Mouse (Mus musculus) hindbrain, postnatal 0 days (tissue): ENCODE results near the gene Eif4a3. TPM values are rescaled to one million over a fixed set of nuclear protein-coding genes. Genes with fewer than 3 reads are reported as not detected.
A peak's percentile ranks its signal among the peaks of the same experiment; 100 is the strongest.
"Not testable (repeated sequence)": the region's sequence is repeated elsewhere in the genome, so short reads cannot be mapped to it uniquely, and the experiment has no call there.

ENCODE experiments used
- ATAC-seq: fragments of 200-750 bp; cut with Nextera tagmentation; 2 replicates; pipeline ENCODE4 v1.8.0; 2017; ENCODE audit warnings: mild to moderate bottlenecking, moderate TSS enrichment, moderate library complexity
- DNase-seq: peaks from one replicate; pipeline ENCODE4 v3.0.0-alpha.2; 2015; ENCODE audit warnings: low spot score
- H3K27ac ChIP-seq: fragments of 300-500 bp; sonication (generic); 2 replicates; pipeline ENCODE4 v1.5.1; 2014; ENCODE audit warnings: mild to moderate bottlenecking
- H3K27me3 ChIP-seq: fragments of 300-500 bp; sonication (generic); 2 replicates; pipeline ENCODE4 v1.6.1; 2014; ENCODE audit warnings: low read length, mixed read lengths; ENCODE audit not compliant: insufficient read depth
- H3K36me3 ChIP-seq: fragments of 300-500 bp; sonication (generic); 2 replicates; pipeline ENCODE4 v1.6.1; 2014; ENCODE audit warnings: low read length, mixed read lengths; ENCODE audit not compliant: insufficient read depth
- H3K4me1 ChIP-seq: fragments of 300-500 bp; sonication (generic); 2 replicates; pipeline ENCODE4 v1.6.1; 2014; ENCODE audit warnings: antibody characterized with exemption, low read length, mixed read lengths; ENCODE audit not compliant: insufficient read depth
- H3K4me2 ChIP-seq: fragments of 300-500 bp; sonication (generic); 2 replicates; pipeline ENCODE4 v1.6.1; 2014; ENCODE audit warnings: low read depth, mild to moderate bottlenecking, low read length, moderate library complexity, mixed read lengths
- H3K4me3 ChIP-seq: fragments of 300-500 bp; sonication (generic); 2 replicates; pipeline ENCODE4 v1.5.1; 2014; ENCODE audit warnings: low read length
- H3K9ac ChIP-seq: fragments of 300-500 bp; sonication (generic); replicated peaks from 2 replicates; pipeline ENCODE4 v1.6.1; 2014; ENCODE audit warnings: mild to moderate bottlenecking, low read length, moderate library complexity, mixed read lengths
- H3K9me3 ChIP-seq: fragments of 300-500 bp; sonication (generic); 2 replicates; pipeline ENCODE4 v1.6.1; 2016; ENCODE audit warnings: low read length, mixed read lengths
- CTCF ChIP-seq: IDR thresholded peaks from 2 replicates; pipeline ENCODE4 v1.5.1; 2016; ENCODE audit warnings: antibody characterized with exemption, control low read depth, low read depth
- WGBS: fragments of 180-500 bp; shearing (Covaris S2); extraction: QIAGEN DNeasy Blood & Tissue Kit; methylation state at CpG from one replicate; pipeline ENCODE4 v1.1.7; 2014; 5-methylcytosine and 5-hydroxymethylcytosine counted together
- polyA plus RNA-seq: library from polyadenylated mRNA; unstranded; fragments of >200 nt; fragmentation: Nextera tagmentation; extraction: Ambion mirVana; gene quantifications from 2 replicates; pipeline ENCODE4 v1.2.1, GENCODE M21; 2015
- total RNA-seq: library from RNA; depleted of rRNA; stranded (reverse); fragments of >200 nt; gene quantifications from 2 replicates; pipeline ENCODE4 v1.2.3, GENCODE M21; 2014; rRNA removed

The Eif4a3 gene
- total and polyA plus RNA-seq, 2 experiments from 2014 or later, result 144 to 258 TPM

GRCm38 (mm10) chr11:119250998-119251397 is 48.9 kb downstream of the Eif4a3 start:
- no peaks in the 10 kb centered on the region for H3K27me3 ChIP-seq
- no peak overlapping the region for H3K9ac ChIP-seq
- no peaks in the 10 kb centered on the region for H3K9me3 ChIP-seq
- no peaks in the 10 kb centered on the region for H3K4me1 ChIP-seq
- H3K4me2 ChIP-seq, result no peak overlapping the region
- H3K4me3 ChIP-seq, result no peak overlapping the region
- TF ChIP-seq CTCF, result no peak
- no peaks in the 10 kb centered on the region for H3K36me3 ChIP-seq
- DNase-seq (no peak), ATAC-seq (no peak)
- no peak overlapping the region for H3K27ac ChIP-seq
- 68% methylated on average over 17 of the region's 17 CpGs for WGBS

DNA sequence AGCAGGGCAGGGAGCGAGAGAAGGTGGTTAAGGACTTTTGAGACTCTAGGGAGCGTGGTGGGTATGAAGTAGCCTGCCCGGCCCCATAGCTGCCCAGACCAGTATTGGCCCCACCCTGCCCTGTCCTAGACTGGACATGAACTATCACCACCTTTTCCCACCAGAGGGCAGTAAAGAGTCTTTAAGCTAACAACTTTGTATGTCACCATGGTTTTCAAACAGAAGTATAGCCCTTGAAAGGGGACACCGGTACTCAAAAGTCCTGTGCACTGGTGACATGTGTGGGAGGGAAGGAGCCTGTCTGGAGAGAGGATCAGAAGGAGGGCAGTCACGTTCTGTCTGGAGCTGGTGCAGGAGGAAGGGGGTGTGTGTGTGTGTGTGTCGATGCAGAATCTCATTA is 50.9 kb downstream of the Eif4a3 start:
- Histone ChIP-seq H3K4me1 (no peaks in the 10 kb centered on the region), H3K27ac (no peak overlapping the region), H3K27me3 (no peaks in the 10 kb centered on the region), H3K4me3 (no peak overlapping the region), H3K9ac (no peak overlapping the region), H3K4me2 (no peak overlapping the region), H3K9me3 (no peaks in the 10 kb centered on the region), H3K36me3 (no peaks in the 10 kb centered on the region)
- WGBS, result 40% methylated on average over 6 of the region's 6 CpGs
- ATAC-seq (peak; percentile 60), DNase-seq (peak; percentile 90)
- TF ChIP-seq CTCF, result peak; percentile 71

GRCm38 (mm10) chr11:119245543-119245942 is 54.3 kb downstream of the Eif4a3 start:
- not testable (repeated sequence) for H3K9ac ChIP-seq, H3K27ac ChIP-seq, H3K9me3 ChIP-seq, H3K4me1 ChIP-seq, H3K36me3 ChIP-seq, H3K4me3 ChIP-seq, ATAC-seq, H3K27me3 ChIP-seq, H3K4me2 ChIP-seq, DNase-seq
- 91% methylated on average over 6 of the region's 6 CpGs for WGBS

GRCm38 (mm10) chr11:119239480-119239879 is 60.4 kb downstream of the Eif4a3 start:
- H3K9ac ChIP-seq, result no peak overlapping the region
- TF ChIP-seq CTCF, result no peak
- H3K27me3 ChIP-seq, result no peaks in the 10 kb centered on the region
- H3K4me1 ChIP-seq, result no peaks in the 10 kb centered on the region
- no peaks in the 10 kb centered on the region for H3K9me3 ChIP-seq
- ATAC-seq (no peak), DNase-seq (no peak)
- H3K27ac ChIP-seq, result no peak overlapping the region
- no peaks in the 10 kb centered on the region for H3K36me3 ChIP-seq
- no peak overlapping the region for H3K4me3 ChIP-seq
- no peak overlapping the region for H3K4me2 ChIP-seq
- WGBS, result 82% methylated on average over 12 of the region's 12 CpGs

Other genes with a start within 250 kb of the Eif4a3 start
- gene Cbx4, start 213.9 kb downstream of the Eif4a3 start, total RNA-seq, result 33.6 and 41.3 TPM in 2 replicates
- gene Cbx4, start 213.9 kb downstream of the Eif4a3 start, polyA plus RNA-seq, result 22.4 and 23.7 TPM in 2 replicates
- gene Tbc1d16, start 71.6 kb downstream of the Eif4a3 start, total RNA-seq, result 161 and 182 TPM in 2 replicates
- gene Tbc1d16, start 71.6 kb downstream of the Eif4a3 start, polyA plus RNA-seq, result 42.1 and 43.9 TPM in 2 replicates
- 11.5 and 12.5 TPM in 2 replicates for gene Ccdc40, start 71.5 kb downstream of the Eif4a3 start, total RNA-seq
- gene Ccdc40, start 71.5 kb downstream of the Eif4a3 start, polyA plus RNA-seq, result 9.7 and 10.3 TPM in 2 replicates
- 223 and 230 TPM in 2 replicates for gene Gaa, start 32.2 kb downstream of the Eif4a3 start, total RNA-seq
- gene Gaa, start 32.2 kb downstream of the Eif4a3 start, polyA plus RNA-seq, result 123 and 128 TPM in 2 replicates
- 1.7 and 1.9 TPM in 2 replicates for gene Card14, start 7.7 kb upstream of the Eif4a3 start, total RNA-seq
- 0.72 and 0.81 TPM in 2 replicates for gene Card14, start 7.7 kb upstream of the Eif4a3 start, polyA plus RNA-seq
- 4.8 and 8.5 TPM in 2 replicates for gene Sgsh, start 55.4 kb upstream of the Eif4a3 start, total RNA-seq
- 5.0 and 6.2 TPM in 2 replicates for gene Sgsh, start 55.4 kb upstream of the Eif4a3 start, polyA plus RNA-seq
- gene Slc26a11, start 55.5 kb upstream of the Eif4a3 start, total RNA-seq, result 6.7 and 9.6 TPM in 2 replicates
- gene Slc26a11, start 55.5 kb upstream of the Eif4a3 start, polyA plus RNA-seq, result 5.4 and 5.7 TPM in 2 replicates
- 8.7 and 9.0 TPM in 2 replicates for gene Rnf213, start 93.0 kb upstream of the Eif4a3 start, total RNA-seq
- 0.94 and 1.5 TPM in 2 replicates for gene Rnf213, start 93.0 kb upstream of the Eif4a3 start, polyA plus RNA-seq
- 39.9 and 50.5 TPM in 2 replicates for gene Endov, start 191.3 kb upstream of the Eif4a3 start, total RNA-seq
- 12.8 and 13.4 TPM in 2 replicates for gene Endov, start 191.3 kb upstream of the Eif4a3 start, polyA plus RNA-seq
- gene Nptx1, start 247.7 kb upstream of the Eif4a3 start, total RNA-seq, result 27.0 and 29.0 TPM in 2 replicates
- 9.4 and 10.1 TPM in 2 replicates for gene Nptx1, start 247.7 kb upstream of the Eif4a3 start, polyA plus RNA-seq